Mouse (Mus musculus): Measurements from ENCODE around the gene Ldb2. TPM values are rescaled to one million over a fixed set of nuclear protein-coding genes. Genes with fewer than 3 reads are reported as not detected.

The Ldb2 gene
- polyA plus RNA-seq, 1 experiment: not detected

DNA sequence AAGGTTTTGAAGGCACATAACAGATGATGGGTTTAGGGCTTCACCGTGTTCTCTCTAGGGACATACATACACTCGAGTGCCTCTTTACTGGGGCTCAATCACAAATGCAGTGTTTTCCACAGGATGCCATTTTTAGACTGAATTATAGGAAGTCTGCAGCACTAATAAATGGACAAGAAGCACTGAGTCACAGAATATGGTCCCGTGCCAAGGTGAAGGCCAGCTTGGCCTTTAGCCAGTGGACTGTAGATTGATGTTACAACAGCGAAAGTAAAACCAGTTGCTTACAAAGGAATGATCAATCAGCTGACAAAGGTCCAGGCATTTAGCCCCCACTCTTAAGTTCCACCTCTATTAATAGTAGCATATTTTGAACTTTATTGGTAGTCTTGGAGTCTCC, 304.4 kb downstream of the Ldb2 start:
- no peak overlapping the region for H3ac ChIP-seq (ENCODE audit: control insufficient read depth, insufficient read length, low read depth)
- H3K79me2 ChIP-seq (ENCODE audit: control insufficient read depth, insufficient read depth): no peaks in the 10 kb centered on the region
- no peaks in the 10 kb centered on the region for H3K27me3 ChIP-seq (ENCODE audit: control insufficient read depth, insufficient read depth, insufficient read length)
- TF ChIP-seq MAX (IDR thresholded peaks at IDR 0.05) (no peak), MYOG (IDR thresholded peaks at IDR 0.05; ENCODE audit: control insufficient read depth, extremely low read depth, insufficient read length) (no peak), CTCF (IDR thresholded peaks at IDR 0.05; ENCODE audit: control insufficient read depth, insufficient read depth, insufficient read length) (no peak), USF1 (IDR thresholded peaks at IDR 0.05; ENCODE audit: low read depth) (no peak), CEBPB (IDR thresholded peaks at IDR 0.05; ENCODE audit: low read depth) (no peak), FOSL1 (IDR thresholded peaks at IDR 0.05; ENCODE audit: insufficient read depth, low read length, poor library complexity, severe bottlenecking) (no peak), MYOD1 (IDR thresholded peaks at IDR 0.05; ENCODE audit: control insufficient read depth, insufficient read length, low read depth) (no peak)
- H3K79me3 ChIP-seq (ENCODE audit: low read depth): no peaks in the 10 kb centered on the region
- no peak overlapping the region for H3K4me3 ChIP-seq (ENCODE audit: insufficient read depth, poor library complexity, severe bottlenecking)
- H3K36me3 ChIP-seq (ENCODE audit: control insufficient read depth, insufficient read depth): no peaks in the 10 kb centered on the region

- no peaks in the 10 kb centered on the region for H3K27me3 ChIP-seq (ENCODE audit: control insufficient read depth, insufficient read depth, insufficient read length)
- TF ChIP-seq CTCF (IDR thresholded peaks at IDR 0.05; ENCODE audit: control insufficient read depth, insufficient read depth, insufficient read length) (no peak), MAX (IDR thresholded peaks at IDR 0.05) (no peak), FOSL1 (IDR thresholded peaks at IDR 0.05; ENCODE audit: insufficient read depth, low read length, poor library complexity, severe bottlenecking) (no peak), MYOD1 (IDR thresholded peaks at IDR 0.05; ENCODE audit: control insufficient read depth, insufficient read length, low read depth) (no peak)
- no peak overlapping the region for H3K4me3 ChIP-seq (ENCODE audit: insufficient read depth, poor library complexity, severe bottlenecking)
- no peak overlapping the region for H3ac ChIP-seq (ENCODE audit: control insufficient read depth, insufficient read length, low read depth)
- H3K79me2 ChIP-seq (ENCODE audit: control insufficient read depth, insufficient read depth): no peaks in the 10 kb centered on the region
- no peaks in the 10 kb centered on the region for H3K36me3 ChIP-seq (ENCODE audit: control insufficient read depth, insufficient read depth)
- H3K79me3 ChIP-seq (ENCODE audit: low read depth): no peaks in the 10 kb centered on the region
These were observed 305.3 kb downstream of the Ldb2 start for GRCm38 (mm10) chr5:44494133-44494532.

DNA sequence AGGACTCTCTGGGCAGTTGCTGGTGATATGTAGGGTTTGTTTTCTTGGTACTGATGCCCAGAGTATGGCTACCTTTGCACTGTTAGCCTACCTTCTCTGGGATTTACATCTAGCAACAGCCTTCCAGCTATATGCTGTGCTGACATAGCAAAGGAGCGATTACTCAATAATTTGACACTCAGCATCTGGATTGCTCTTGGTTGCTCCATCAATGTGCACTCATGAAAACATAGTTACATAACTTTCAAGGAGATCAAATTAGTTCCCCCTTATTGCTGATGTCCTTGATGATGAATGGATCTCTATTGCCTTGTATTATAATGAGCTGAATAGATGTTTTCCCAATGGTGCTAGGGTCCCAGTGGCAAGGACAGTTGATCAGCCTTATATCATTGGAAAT, 308.0 kb downstream of the Ldb2 start:
- TF ChIP-seq MYOG (IDR thresholded peaks at IDR 0.05; ENCODE audit: control insufficient read depth, extremely low read depth, insufficient read length): no peak

DNA sequence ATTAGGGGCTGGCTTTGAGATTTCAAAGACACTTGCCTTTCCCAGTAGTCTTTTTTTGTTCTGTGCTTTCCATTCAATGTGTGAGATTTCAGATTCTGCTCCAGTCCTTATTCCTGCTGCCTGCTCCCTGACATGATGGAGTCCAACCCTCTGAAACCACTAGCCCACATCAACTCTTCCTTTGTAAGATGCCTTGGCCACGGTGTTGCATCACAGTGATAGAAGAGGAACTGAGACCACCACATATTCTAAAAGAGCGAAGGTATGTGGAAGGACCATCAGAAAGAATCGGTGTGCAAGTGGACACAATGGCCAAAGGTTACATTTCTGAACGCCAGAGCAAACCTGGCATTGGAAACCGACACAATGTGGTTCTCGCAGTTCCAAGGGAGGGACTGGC, 309.0 kb downstream of the Ldb2 start:
- H3K27me3 ChIP-seq (ENCODE audit: control insufficient read depth, insufficient read depth, insufficient read length): no peaks in the 10 kb centered on the region
- H3ac ChIP-seq (ENCODE audit: control insufficient read depth, insufficient read length, low read depth): no peak overlapping the region
- no peak overlapping the region for H3K4me3 ChIP-seq (ENCODE audit: insufficient read depth, poor library complexity, severe bottlenecking)
- TF ChIP-seq FOSL1 (IDR thresholded peaks at IDR 0.05; ENCODE audit: insufficient read depth, low read length, poor library complexity, severe bottlenecking): no peak
- TF ChIP-seq MYOG (IDR thresholded peaks at IDR 0.05; ENCODE audit: control insufficient read depth, extremely low read depth, insufficient read length): no peak
- no peak for TF ChIP-seq MAX (IDR thresholded peaks at IDR 0.05)
- TF ChIP-seq MYOD1 (IDR thresholded peaks at IDR 0.05; ENCODE audit: control insufficient read depth, insufficient read length, low read depth): no peak
- no peak for TF ChIP-seq USF1 (IDR thresholded peaks at IDR 0.05; ENCODE audit: low read depth)
- no peak for TF ChIP-seq CTCF (IDR thresholded peaks at IDR 0.05; ENCODE audit: control insufficient read depth, insufficient read depth, insufficient read length)
- no peak for TF ChIP-seq CEBPB (IDR thresholded peaks at IDR 0.05; ENCODE audit: low read depth)
- no peaks in the 10 kb centered on the region for H3K36me3 ChIP-seq (ENCODE audit: control insufficient read depth, insufficient read depth)
- no peaks in the 10 kb centered on the region for H3K79me3 ChIP-seq (ENCODE audit: low read depth)
- H3K79me2 ChIP-seq (ENCODE audit: control insufficient read depth, insufficient read depth): no peaks in the 10 kb centered on the region

More for the DNA sequence above, 308.0 kb downstream of the Ldb2 start:
- no peak overlapping the region for H3ac ChIP-seq (ENCODE audit: control insufficient read depth, insufficient read length, low read depth)
- H3K79me2 ChIP-seq (ENCODE audit: control insufficient read depth, insufficient read depth): no peaks in the 10 kb centered on the region
- no peaks in the 10 kb centered on the region for H3K27me3 ChIP-seq (ENCODE audit: control insufficient read depth, insufficient read depth, insufficient read length)
- no peaks in the 10 kb centered on the region for H3K36me3 ChIP-seq (ENCODE audit: control insufficient read depth, insufficient read depth)
- no peak overlapping the region for H3K4me3 ChIP-seq (ENCODE audit: insufficient read depth, poor library complexity, severe bottlenecking)
- no peaks in the 10 kb centered on the region for H3K79me3 ChIP-seq (ENCODE audit: low read depth)

GRCm38 (mm10) chr5:44483426-44484106, 315.9 kb downstream of the Ldb2 start:
- H3ac ChIP-seq (ENCODE audit: control insufficient read depth, insufficient read length, low read depth): no peak overlapping the region
- no peaks in the 10 kb centered on the region for H3K79me3 ChIP-seq (ENCODE audit: low read depth)
- no peak overlapping the region for H3K4me3 ChIP-seq (ENCODE audit: insufficient read depth, poor library complexity, severe bottlenecking)
- no peaks in the 10 kb centered on the region for H3K27me3 ChIP-seq (ENCODE audit: control insufficient read depth, insufficient read depth, insufficient read length)
- no peak for TF ChIP-seq MAX (IDR thresholded peaks at IDR 0.05)
- no peak for TF ChIP-seq CEBPB (IDR thresholded peaks at IDR 0.05; ENCODE audit: low read depth)
- TF ChIP-seq FOSL1 (IDR thresholded peaks at IDR 0.05; ENCODE audit: insufficient read depth, low read length, poor library complexity, severe bottlenecking): no peak
- TF ChIP-seq MYOD1 (IDR thresholded peaks at IDR 0.05; ENCODE audit: control insufficient read depth, insufficient read length, low read depth): no peak
- no peak for TF ChIP-seq MYOG (IDR thresholded peaks at IDR 0.05; ENCODE audit: control insufficient read depth, extremely low read depth, insufficient read length)
- no peak for TF ChIP-seq CTCF (IDR thresholded peaks at IDR 0.05; ENCODE audit: control insufficient read depth, insufficient read depth, insufficient read length)
- TF ChIP-seq USF1 (IDR thresholded peaks at IDR 0.05; ENCODE audit: low read depth): no peak
- no peaks in the 10 kb centered on the region for H3K36me3 ChIP-seq (ENCODE audit: control insufficient read depth, insufficient read depth)
- H3K79me2 ChIP-seq (ENCODE audit: control insufficient read depth, insufficient read depth): no peaks in the 10 kb centered on the region

- no peak overlapping the region for H3ac ChIP-seq (ENCODE audit: control insufficient read depth, insufficient read length, low read depth)
- no peak for TF ChIP-seq MYOG (IDR thresholded peaks at IDR 0.05; ENCODE audit: control insufficient read depth, extremely low read depth, insufficient read length)
- no peak for TF ChIP-seq CTCF (IDR thresholded peaks at IDR 0.05; ENCODE audit: control insufficient read depth, insufficient read depth, insufficient read length)
- no peak for TF ChIP-seq MYOD1 (IDR thresholded peaks at IDR 0.05; ENCODE audit: control insufficient read depth, insufficient read length, low read depth)
- no peak for TF ChIP-seq FOSL1 (IDR thresholded peaks at IDR 0.05; ENCODE audit: insufficient read depth, low read length, poor library complexity, severe bottlenecking)
- no peak for TF ChIP-seq USF1 (IDR thresholded peaks at IDR 0.05; ENCODE audit: low read depth)
- no peak for TF ChIP-seq MAX (IDR thresholded peaks at IDR 0.05)
- TF ChIP-seq CEBPB (IDR thresholded peaks at IDR 0.05; ENCODE audit: low read depth): no peak
- no peaks in the 10 kb centered on the region for H3K79me3 ChIP-seq (ENCODE audit: low read depth)
- H3K36me3 ChIP-seq (ENCODE audit: control insufficient read depth, insufficient read depth): no peaks in the 10 kb centered on the region
- H3K27me3 ChIP-seq (ENCODE audit: control insufficient read depth, insufficient read depth, insufficient read length): no peaks in the 10 kb centered on the region
- no peak overlapping the region for H3K4me3 ChIP-seq (ENCODE audit: insufficient read depth, poor library complexity, severe bottlenecking)
- no peaks in the 10 kb centered on the region for H3K79me2 ChIP-seq (ENCODE audit: control insufficient read depth, insufficient read depth)
These were observed 318.1 kb downstream of the Ldb2 start for GRCm38 (mm10) chr5:44481406-44481805.
